In genomic region chr9:102403086-102404021, GRCm38 (mm10) we compare ENCODE assay signal across 8 mouse cellular contexts. TPM values are rescaled to one million over a fixed set of nuclear protein-coding genes. Genes with fewer than 3 reads are reported as not detected.
DNase-seq lines count a peak whose midpoint lies in the region; ATAC-seq lines count a peak whose summit lies in the region.

No protein-coding gene starts in this region.

- H3K27ac ChIP-seq in embryonic facial prominence, embryonic 10.5 days (replicated peaks), result no peak overlapping the region
- no peak overlapping the region for H3K27ac ChIP-seq in kidney, embryonic 14.5 days (ENCODE audit: low read depth, low read length)
- H3K27ac ChIP-seq in limb, embryonic 12.5 days, result no peak overlapping the region

- peak; percentile 20 for DNase-seq in urinary bladder, postnatal 14 days (ENCODE audit: low spot score)
- no peak for DNase-seq in urinary bladder, postnatal 10 days (ENCODE audit: low spot score)
- DNase-seq in embryonic facial prominence, embryonic 10.5 days (ENCODE audit: low spot score), result peak; percentile 67
- peak; percentile 6 for DNase-seq in naive thymus-derived CD4-positive, alpha-beta T cell, adult 2 months (ENCODE audit: low read depth)
- DNase-seq in yolk sac, embryonic 10.5 days (ENCODE audit: low spot score), result peak; percentile 47

- no peak overlapping the region for H3K4me3 ChIP-seq in embryonic facial prominence, embryonic 10.5 days
- no peak overlapping the region for H3K4me3 ChIP-seq in kidney, embryonic 14.5 days (ENCODE audit: low read length)
- no peak overlapping the region for H3K4me3 ChIP-seq in limb, embryonic 12.5 days (replicated peaks)

- 32% methylated on average over 18 of the region's 18 CpGs for WGBS in embryonic facial prominence, embryonic 10.5 days
- 30% methylated on average over 18 of the region's 18 CpGs for WGBS in kidney, embryonic 14.5 days
- 28% methylated on average over 18 of the region's 18 CpGs for WGBS in limb, embryonic 12.5 days

- peaks cover 14% of the 10 kb centered on the region; the same call in 1 of the 2 replicates for H3K4me1 ChIP-seq in embryonic facial prominence, embryonic 10.5 days
- no peaks in the 10 kb centered on the region for H3K4me1 ChIP-seq in kidney, embryonic 14.5 days (ENCODE audit: control insufficient read depth, insufficient read depth, low read length)
- no peaks in the 10 kb centered on the region for H3K4me1 ChIP-seq in limb, embryonic 12.5 days (replicated peaks)

- H3K4me2 ChIP-seq in kidney, embryonic 14.5 days (replicated peaks; ENCODE audit: low read depth, low read length), result no peak overlapping the region
- H3K4me2 ChIP-seq in limb, embryonic 12.5 days, result no peak overlapping the region; the same call in 1 of the 2 replicates

- H3K9ac ChIP-seq in kidney, embryonic 14.5 days (ENCODE audit: low read depth, low read length), result no peak overlapping the region
- no peak overlapping the region for H3K9ac ChIP-seq in limb, embryonic 12.5 days (replicated peaks)

- no peaks in the 10 kb centered on the region for H3K9me3 ChIP-seq in embryonic facial prominence, embryonic 10.5 days
- no peaks in the 10 kb centered on the region for H3K9me3 ChIP-seq in kidney, embryonic 14.5 days (ENCODE audit: control insufficient read depth, low read length)
- no peaks in the 10 kb centered on the region for H3K9me3 ChIP-seq in limb, embryonic 12.5 days

- peak; percentile 75 for ATAC-seq in granulocyte monocyte progenitor cell, adult 5-6 weeks (replicated peaks; ENCODE audit: poor library complexity, severe bottlenecking)
- ATAC-seq in kidney, embryonic 14.5 days (ENCODE audit: low FRiP score, low TSS enrichment), result 0 out of 2 replicates have a peak, but pooled peaks have one; percentile 49
- peak; percentile 53; the same call in 1 of the 2 replicates for ATAC-seq in limb, embryonic 12.5 days (ENCODE audit: insufficient number of reproducible peaks, insufficient read depth, low FRiP score, low TSS enrichment, low read depth)

- H3K27me3 ChIP-seq in embryonic facial prominence, embryonic 10.5 days (replicated peaks; ENCODE audit: low read depth, poor library complexity, severe bottlenecking), result peaks cover 35% of the 10 kb centered on the region
- 0 out of 2 replicates have a peak, but pooled peaks cover 2% of the 10 kb centered on the region for H3K27me3 ChIP-seq in kidney, embryonic 14.5 days (ENCODE audit: control insufficient read depth, insufficient read depth, low read length)
- peaks cover 53% of the 10 kb centered on the region for H3K27me3 ChIP-seq in limb, embryonic 12.5 days

- no peaks in the 10 kb centered on the region for H3K36me3 ChIP-seq in embryonic facial prominence, embryonic 10.5 days (replicated peaks)
- no peaks in the 10 kb centered on the region for H3K36me3 ChIP-seq in kidney, embryonic 14.5 days (ENCODE audit: control insufficient read depth, insufficient read depth, low read length)
- H3K36me3 ChIP-seq in limb, embryonic 12.5 days, result no peaks in the 10 kb centered on the region

RNA-seq across cellular contexts. Expression of gene Ephb1, which starts 48.9 kb away (rescaled TPM):
- 4.7 and 6.1 TPM in 2 replicates for polyA plus RNA-seq in embryonic facial prominence, embryonic 10.5 days (2016; fragmentation: Nextera tagmentation; extraction: Ambion mirVana)
- total RNA-seq in granulocyte monocyte progenitor cell, adult 5-6 weeks (2014; fragmentation: Nextera tagmentation), result not detected in 2 replicates
- not detected in 2 replicates for total RNA-seq in granulocyte monocyte progenitor cell, adult 5-6 weeks (2017)
- 3.8 and 4.9 TPM in 2 replicates for polyA plus RNA-seq in kidney, embryonic 14.5 days (2014; fragmentation: Nextera tagmentation; extraction: Ambion mirVana)
- 2.3 and 3.1 TPM in 2 replicates for polyA plus RNA-seq in limb, embryonic 12.5 days (2016; fragmentation: Nextera tagmentation; extraction: Ambion mirVana)
